Mouse (Mus musculus): Measurements from ENCODE around the gene B3gntl1.

B3gntl1 gene

GRCm38 (mm10) chr11:121648166-121648565 is 24.8 kb downstream of the B3gntl1 start:
- DNase-seq (ENCODE audit: low read depth, low spot score) = no peak

- DNase-seq (ENCODE audit: low read depth, low spot score) = no peak
Measured at GRCm38 (mm10) chr11:121647321-121647720, 25.6 kb downstream of the B3gntl1 start.

DNA sequence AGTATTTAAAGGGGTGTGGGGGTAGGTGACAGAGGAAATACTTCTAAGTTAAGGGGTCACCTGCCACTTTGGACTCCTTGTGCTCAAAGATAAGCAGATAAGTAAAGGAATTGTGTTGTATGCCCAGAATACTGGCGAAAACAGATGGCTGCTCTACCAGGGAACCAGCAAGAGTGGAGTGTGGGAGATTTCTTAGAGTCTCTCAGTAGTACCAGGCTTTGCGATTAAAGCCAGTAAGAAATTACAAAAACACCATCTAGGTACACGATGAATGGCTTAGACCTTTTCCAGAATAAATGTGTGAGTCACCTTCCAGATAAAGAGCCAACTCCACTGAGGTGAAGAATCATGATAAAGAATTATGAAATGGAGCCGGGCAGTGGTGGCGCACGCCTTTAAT is 27.6 kb downstream of the B3gntl1 start:
- DNase-seq (ENCODE audit: low read depth, low spot score) = no peak

DNA sequence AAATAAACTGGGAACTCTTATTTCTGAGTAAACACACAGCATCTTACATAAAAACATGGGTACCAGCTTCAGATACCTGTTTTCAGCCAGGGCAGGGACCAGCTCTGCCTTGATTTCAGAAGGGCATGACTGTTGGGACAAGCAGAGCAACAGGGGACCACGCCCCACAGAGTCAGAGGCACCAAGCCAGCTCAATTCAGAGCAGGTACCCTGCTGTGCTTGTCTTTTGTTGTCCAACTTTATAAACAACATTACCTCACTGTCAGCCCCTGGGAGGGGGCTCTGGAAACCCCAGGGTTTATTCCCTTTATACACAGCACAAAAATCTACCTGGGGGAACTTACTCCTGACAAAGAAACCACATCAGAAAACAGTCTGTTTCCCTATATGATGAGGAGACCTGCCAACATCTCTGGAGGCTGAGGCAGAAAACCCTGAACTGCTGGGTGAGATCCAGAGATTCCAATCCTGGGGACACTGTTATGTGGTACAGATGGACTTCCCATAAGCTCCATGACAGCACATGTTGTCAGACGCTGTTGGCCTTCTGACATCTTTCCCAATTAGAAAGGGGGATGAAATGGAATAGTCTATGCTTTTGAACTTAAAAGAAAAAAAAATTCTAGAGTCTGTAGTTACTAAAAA is 31.3 kb downstream of the B3gntl1 start:
- no peak for DNase-seq (ENCODE audit: low read depth, low spot score)

DNA sequence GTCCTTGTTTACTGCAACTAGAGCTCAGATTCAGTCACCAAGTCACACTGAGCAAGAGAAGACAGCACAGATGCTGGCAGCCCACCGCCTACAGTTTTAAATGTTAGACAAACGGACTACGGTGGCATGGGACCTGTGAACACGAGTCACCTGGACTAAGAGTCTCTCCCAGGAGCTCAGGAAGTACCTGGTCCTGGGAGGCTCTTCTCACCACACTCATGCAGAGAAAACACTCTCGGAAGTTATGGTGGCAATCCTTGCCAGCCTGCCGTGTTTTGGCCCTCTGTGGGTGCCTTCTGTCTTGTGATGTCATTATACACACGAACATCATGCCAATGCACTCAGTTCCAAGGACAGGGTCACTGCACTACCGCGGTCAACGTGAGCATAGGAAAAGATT is 36.3 kb downstream of the B3gntl1 start:
- no peak for DNase-seq (ENCODE audit: low read depth, low spot score)

DNA sequence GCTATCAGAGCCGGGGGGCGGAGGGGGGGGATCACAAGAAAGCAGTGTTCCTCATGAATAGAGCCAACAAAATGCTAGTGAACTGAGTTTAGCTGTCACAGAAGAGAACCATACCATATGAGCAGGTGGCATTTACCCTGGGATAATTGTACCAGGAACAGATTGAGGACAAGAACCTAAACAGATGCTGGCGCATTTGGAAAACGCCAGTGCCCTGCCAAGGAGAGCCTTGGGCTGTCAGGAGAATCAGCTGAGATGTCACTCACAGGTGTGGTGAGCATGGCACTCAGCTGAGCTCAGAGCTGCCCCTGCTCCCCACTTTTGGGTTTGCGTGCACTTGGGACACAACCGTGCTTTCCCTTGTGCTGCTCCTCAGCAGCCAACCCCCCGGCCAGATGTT is 41.5 kb downstream of the B3gntl1 start:
- no peak for DNase-seq (ENCODE audit: low read depth, low spot score)

- no peak for DNase-seq (ENCODE audit: low read depth, low spot score)
Measured at GRCm38 (mm10) chr11:121630406-121630805, 42.5 kb downstream of the B3gntl1 start.

- DNase-seq (ENCODE audit: low read depth, low spot score) = no peak
Measured at GRCm38 (mm10) chr11:121629529-121629928, 43.4 kb downstream of the B3gntl1 start.

GRCm38 (mm10) chr11:121627521-121627920 is 45.4 kb downstream of the B3gntl1 start:
- no peak for DNase-seq (ENCODE audit: low read depth, low spot score)

- DNase-seq (ENCODE audit: low read depth, low spot score) = no peak
Measured at GRCm38 (mm10) chr11:121625007-121625406, 47.9 kb downstream of the B3gntl1 start.

GRCm38 (mm10) chr11:121617371-121617770 is 55.6 kb downstream of the B3gntl1 start:
- DNase-seq (ENCODE audit: low read depth, low spot score) = no peak

- DNase-seq (ENCODE audit: low read depth, low spot score) = no peak
Measured at GRCm38 (mm10) chr11:121616501-121616900, 56.5 kb downstream of the B3gntl1 start.

- DNase-seq (ENCODE audit: low read depth, low spot score) = no peak
Measured at GRCm38 (mm10) chr11:121615961-121616485, 56.9 kb downstream of the B3gntl1 start.

DNA sequence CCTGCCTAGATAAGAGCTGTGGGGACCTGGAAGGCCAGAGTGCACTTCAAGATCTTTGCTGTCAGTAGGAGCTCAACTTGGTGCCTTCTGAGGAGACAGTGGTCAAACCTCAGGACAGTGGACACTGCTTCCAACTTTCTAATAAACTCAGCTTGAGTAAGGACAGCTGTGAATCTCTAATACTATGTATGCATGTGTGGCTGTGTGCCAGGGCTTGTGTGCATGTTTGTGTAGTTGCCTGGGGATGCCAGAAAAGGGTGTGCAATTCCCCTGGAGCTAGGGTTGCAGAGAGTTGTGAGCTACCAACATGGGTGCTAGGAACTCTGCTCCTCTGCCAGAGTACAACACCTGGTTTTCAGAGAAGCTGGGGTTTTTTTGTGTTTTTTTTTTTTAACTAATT is 62.0 kb downstream of the B3gntl1 start:
- DNase-seq (ENCODE audit: low read depth, low spot score) = no peak

DNA sequence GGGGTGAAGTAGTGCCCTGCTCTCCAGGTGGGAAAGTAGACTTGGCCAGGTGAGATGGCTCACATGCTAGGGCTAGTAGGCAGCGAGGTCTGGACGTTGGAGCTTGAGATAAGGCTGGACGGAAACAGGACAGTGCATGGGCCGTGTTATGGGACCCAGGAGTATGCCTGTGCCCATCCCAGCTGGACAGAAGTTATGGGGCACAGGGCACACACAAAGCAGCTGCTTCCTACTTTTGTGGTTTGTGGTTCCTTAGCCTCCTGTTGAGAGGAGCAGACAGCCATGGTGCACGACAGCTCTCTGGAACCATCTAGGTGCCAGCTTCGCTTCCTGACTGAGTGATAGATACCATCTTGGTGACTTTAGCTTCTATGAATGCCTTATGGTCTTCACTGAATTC is 67.3 kb downstream of the B3gntl1 start:
- DNase-seq (ENCODE audit: low read depth, low spot score) = no peak

DNA sequence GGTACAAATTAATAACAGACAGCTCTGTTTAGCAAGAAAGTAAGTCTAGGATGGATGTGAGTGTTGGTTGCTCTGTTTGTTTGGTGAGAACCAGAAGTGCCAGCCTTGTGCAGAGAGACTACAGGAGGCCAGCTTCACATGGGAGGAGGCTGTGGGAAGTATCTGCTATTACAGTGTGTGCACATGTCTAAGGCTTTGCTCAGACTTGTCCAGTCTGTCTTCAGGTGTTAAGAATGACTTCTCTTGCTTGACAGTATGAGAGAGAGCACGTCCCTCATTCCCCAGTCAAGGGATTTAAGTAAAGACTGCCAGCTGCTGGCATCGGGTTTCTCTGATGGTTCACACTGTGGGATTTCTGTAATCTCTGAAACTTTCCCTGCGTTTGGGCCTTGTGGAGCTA is 71.5 kb downstream of the B3gntl1 start:
- no peak for DNase-seq (ENCODE audit: low read depth, low spot score)

DNA sequence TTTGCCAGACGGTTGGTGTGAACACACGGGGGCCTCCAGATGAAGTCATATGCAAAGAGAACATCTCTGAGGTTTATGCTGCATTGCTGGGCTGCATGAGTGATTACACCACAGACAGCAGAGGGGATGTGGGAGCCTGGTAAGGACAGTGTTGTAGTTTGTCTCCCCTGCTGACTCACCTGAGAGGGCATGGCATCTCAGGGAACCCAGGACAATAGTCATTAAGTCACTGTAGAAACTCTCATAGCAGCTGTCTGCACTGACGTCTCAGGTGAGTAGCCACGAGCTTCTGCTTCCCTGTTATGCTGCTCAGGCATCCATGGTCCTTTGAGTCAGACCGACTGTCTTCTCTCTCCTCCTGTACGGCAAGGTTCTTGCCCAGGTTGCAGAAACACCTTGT is 75.7 kb downstream of the B3gntl1 start:
- DNase-seq (ENCODE audit: low read depth, low spot score) = no peak

DNA sequence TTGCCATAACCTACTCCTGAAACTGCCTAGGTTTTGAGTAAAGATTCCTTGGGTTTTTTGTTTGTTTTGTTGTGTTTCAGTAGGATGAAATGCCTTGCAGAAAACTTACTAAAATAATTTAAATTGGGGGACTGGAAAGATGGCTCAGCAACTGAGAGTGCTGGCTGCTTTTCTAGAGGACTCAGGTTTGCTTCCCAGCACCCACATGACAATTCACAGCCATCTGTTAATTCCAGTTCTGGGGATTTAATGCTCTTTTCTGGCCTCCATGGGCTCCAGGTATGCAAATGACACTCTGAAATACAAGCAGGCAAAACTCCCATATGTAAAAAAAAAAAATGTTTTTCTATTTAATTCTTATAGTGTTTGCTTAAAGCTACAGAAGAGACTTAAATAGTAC is 91.1 kb downstream of the B3gntl1 start:
- DNase-seq (ENCODE audit: low read depth, low spot score) = no peak

Measured in embryo, embryonic 11.5 days (tissue).